Mouse (Mus musculus) monocyte, adult 2 months (primary cell): Measurements from ENCODE around the gene Stxbp4.

Source experiments
- DNase-seq, 2 experiments: peaks; one replicate each; pipeline ENCODE4 v3.0.0; 2022; ENCODE audit warnings: low spot score in 2 of 2, low read depth in 1 of 2

Stxbp4 gene

DNA sequence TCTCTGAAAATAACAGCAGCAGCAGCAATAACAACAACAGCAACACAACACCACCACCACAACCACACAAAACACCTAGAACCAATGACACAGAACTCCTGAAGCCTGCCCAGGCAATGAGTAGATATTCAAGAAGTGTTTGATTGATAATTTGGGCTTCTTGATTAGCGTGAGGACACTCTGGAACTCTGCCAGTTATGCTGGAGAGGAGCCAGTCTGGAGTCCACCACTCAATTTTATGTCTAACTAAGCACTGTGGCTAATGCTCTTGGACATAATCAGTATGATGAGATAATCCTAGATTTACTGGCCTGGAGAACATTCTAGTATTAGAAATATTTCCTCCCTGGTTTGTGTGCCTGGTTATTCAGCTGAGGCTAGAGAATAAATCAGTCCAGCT lies 156.1 kb downstream of the Stxbp4 start:
- no peak for DNase-seq

DNA sequence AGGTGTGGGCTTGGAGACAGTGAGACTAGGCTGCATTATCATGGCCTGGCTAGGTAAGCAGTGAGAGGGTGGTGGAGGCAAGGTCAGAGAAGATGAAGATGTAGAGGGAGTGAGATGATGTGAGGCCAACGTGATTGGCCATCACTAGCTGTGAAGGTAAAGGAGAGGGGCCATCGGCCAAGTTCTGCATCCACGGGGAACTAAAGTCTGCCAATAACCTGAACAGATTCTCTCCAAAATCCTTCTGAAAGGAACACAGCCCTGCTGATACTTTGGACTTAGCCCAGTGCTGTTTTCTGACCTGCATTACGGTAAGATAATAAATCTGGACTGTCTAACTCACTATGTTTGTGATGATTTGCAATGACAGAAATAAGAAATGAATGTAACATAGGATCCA lies 167.6 kb downstream of the Stxbp4 start:
- DNase-seq, result no peak

DNA sequence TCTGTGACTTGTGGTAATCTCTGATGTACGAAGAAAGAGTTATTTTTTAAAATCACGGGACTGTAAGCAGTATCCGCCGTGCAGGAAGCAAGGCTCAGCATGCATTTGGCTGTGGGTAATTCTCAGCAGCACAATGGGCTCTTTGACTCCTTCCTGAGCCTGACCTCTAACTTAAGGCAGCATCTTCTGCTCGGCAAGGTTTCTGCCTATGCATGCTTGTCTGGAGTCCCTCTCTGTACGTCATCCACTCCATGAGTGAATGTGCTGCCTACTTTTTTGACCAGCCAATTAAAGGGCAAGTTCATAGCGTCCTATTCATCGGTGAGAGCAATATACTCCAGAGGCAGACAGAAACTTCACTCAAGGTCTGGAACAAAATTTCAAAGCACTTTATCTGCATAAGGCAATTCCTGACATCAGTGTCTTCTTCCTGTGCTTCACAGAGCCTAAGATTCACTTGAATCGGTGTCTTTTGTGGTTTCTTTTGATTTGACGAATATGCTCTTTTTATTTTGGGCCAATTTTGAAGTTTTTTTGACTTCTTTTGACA lies 173.8 kb downstream of the Stxbp4 start:
- no peak for DNase-seq

DNA sequence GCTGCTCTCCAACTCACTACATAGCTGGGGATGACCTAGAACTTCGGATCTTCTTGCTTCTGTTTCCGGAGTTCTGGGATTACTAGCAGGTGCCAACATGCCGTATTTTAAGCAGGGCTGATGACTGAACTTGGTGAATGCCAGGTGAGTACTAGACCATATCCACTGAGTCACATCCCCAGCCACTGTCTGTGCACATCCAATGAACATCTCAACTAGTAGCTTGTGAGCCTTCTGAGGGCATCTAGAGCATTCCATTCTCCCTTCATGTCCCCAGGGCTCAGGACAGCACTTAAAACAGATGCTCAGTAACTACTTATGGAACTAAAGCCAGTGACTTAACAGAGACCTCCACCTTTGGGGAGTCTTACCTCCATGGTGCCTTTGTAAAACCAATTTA lies 177.4 kb downstream of the Stxbp4 start:
- DNase-seq, result no peak

DNA sequence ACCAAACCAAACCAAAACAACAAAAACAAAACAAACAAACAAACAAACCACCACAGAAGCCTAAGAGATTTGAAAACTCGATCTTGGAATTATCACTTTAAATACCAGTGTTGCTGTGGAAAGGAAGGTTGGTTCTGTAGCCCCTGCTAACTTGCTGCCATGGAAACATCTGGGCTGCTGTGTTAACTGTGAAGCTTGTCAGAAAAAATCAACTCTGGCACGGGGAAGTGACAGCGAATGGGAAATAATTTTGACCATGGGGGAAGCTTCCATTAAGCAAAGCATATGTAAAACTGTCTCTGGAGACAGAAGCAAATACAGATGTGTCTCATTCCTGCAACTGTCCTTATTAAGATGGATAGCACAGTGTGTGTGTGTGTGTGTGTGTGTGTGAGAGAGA lies 185.8 kb downstream of the Stxbp4 start:
- DNase-seq, result no peak

DNA sequence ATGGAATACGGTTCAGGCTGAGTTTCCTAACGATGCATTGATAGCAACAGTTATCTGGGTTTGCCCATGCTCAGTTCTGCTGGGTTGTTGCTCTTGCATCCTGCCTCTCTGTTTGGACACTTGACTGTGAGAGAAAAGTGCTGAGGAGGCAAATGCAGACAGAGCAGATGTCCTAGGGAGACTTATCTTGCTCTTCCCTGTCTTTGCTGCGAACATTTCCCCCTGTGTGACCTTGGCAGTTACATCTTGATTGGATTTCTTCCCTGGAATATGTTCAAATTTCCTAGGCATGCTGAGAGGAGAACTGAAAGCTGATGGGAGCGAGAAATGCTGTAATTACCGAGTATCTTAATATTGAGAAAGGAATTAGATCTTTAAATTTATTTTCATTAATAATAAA lies 186.4 kb downstream of the Stxbp4 start:
- DNase-seq, result no peak

DNA sequence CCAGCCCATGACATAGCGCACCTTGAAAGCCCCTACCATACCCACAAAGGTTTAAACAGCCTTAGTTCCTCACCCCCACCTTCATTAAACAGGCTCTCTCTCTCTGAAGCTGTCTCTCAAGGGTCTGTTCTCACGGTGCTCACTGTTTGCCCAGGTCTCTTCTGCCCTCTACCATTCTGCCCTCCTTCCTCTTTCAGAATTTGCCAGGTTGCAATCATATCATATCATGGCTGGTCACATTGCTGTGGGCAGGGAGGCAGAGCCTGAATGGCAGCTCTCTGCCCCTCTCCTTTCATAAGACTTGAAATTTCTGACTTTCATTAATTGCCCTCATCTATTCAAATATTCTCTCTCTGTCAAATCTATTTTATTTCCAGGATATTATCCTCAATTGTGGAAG lies 195.4 kb downstream of the Stxbp4 start:
- DNase-seq, result no peak

DNA sequence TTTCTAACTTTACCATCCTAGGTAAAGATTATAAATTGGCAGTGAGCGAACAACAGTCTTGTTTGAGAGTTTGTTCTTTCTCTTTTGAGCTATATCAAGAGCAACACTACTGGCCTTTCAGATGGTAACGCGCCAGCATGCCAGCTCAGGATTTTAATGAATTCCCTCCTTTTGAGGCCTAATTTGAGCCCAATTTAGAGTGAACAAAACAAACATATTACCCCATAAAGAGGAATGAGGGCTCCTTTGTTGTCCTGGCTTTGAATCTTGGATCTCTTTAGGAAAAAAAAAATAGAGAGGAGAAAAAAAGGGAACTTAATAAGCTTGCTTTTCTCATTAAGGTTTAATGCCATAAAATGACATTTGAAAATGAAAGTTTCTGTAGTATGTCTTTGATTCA lies 197.0 kb downstream of the Stxbp4 start:
- DNase-seq, result no peak

DNA sequence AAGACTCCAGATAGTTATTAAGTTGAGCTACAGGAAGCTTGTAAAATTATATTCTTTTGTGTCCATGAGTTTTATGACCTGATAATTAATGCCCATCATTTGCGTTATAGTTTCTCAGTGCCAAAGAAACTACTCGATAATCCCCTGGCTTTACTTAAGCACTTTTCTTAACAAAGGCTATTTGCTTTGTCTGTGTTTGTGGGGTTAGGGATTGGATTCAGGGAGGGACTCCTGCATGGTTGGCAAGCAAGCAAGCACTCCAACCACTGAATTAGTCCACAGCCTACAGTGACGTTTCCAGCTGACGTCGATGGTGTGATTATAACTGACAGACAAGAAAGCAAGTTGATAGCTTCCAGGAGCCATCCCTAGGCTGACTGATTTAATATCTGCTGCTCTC lies 199.1 kb downstream of the Stxbp4 start:
- no peak for DNase-seq
